Mouse (Mus musculus) testis, adult 2 months (tissue): ENCODE data around the gene Vwce.

Experiments
- CTCF ChIP-seq: fragments of 200-500 bp; IDR thresholded peaks from 2 replicates; pipeline ENCODE4 v1.5.1; 2012; ENCODE audit warnings: low read depth, mild to moderate bottlenecking, inconsistent platforms, low read length, moderate library complexity; ENCODE audit not compliant: control insufficient read depth, insufficient read depth, insufficient replicate concordance
- POLR2A ChIP-seq: fragments of 200-500 bp; IDR thresholded peaks from 2 replicates; pipeline ENCODE4 v1.6.1; 2012; ENCODE audit warnings: low read depth, mild to moderate bottlenecking, inconsistent platforms, low read length, moderate library complexity; ENCODE audit not compliant: control insufficient read depth

DNA sequence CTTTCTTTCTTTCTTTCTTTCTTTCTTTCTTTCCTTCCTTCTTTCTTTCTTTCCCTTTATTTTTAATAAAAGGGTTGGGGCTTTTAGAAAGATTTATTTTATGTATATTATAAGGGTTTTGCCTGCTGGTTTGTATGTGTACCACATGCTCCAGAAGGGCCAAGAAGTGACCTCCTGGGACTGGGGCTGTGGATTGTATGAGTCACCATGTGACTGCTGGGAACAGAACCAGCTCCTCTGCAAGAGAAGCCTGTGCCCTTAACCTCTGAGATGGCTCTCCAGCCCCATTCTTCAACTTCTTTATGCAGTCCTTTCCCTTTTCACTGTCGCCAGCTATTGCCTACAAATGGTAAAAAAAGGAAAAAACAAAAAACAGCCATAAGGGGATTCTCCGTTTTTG, 11.6 kb downstream of the Vwce start:
- no peak for TF ChIP-seq POLR2A
- no peak for TF ChIP-seq CTCF
